Mouse (Mus musculus) bone marrow, adult 2 months (tissue): ENCODE results near the gene Trim28. TPM values are rescaled to one million over a fixed set of nuclear protein-coding genes. Genes with fewer than 3 reads are reported as not detected.
"Not testable (repeated sequence)": the region's sequence is repeated elsewhere in the genome, so short reads cannot be mapped to it uniquely, and the experiment has no call there.

Source experiments
- H3K27ac ChIP-seq: fragments of 200-500 bp; 2 replicates; pipeline ENCODE4 v1.5.1; 2012; ENCODE audit warnings: low read depth, mild to moderate bottlenecking, control low read depth, inconsistent platforms, low read length; ENCODE audit not compliant: control insufficient read depth, poor library complexity, insufficient read depth
- H3K4me1 ChIP-seq: fragments of 200-500 bp; 2 replicates; pipeline ENCODE4 v1.6.1; 2011; ENCODE audit warnings: low read length; ENCODE audit not compliant: control insufficient read depth, insufficient read depth
- H3K4me3 ChIP-seq: fragments of 200-500 bp; replicated peaks from 2 replicates; pipeline ENCODE3; 2011; ENCODE audit warnings: mild to moderate bottlenecking, low read depth, low read length, control low read depth; ENCODE audit not compliant: control insufficient read depth
- CTCF ChIP-seq: fragments of 200-500 bp; IDR thresholded peaks from 2 replicates; pipeline ENCODE4 v1.5.1; 2011; ENCODE audit warnings: low read length, control low read depth; ENCODE audit not compliant: control insufficient read depth, insufficient read depth
- POLR2A ChIP-seq: fragments of 200-500 bp; IDR thresholded peaks from 2 replicates; pipeline ENCODE4 v1.6.1; 2011; ENCODE audit warnings: low read depth, mild to moderate bottlenecking, control low read depth, low read length, borderline replicate concordance; ENCODE audit not compliant: control insufficient read depth
- WGBS: fragments of 180-500 bp; shearing (Covaris S2); methylation state at CpG from one replicate; pipeline ENCODE4 v1.1.7; 2018; 5-methylcytosine and 5-hydroxymethylcytosine counted together
- polyA plus RNA-seq: library from polyadenylated mRNA; stranded (reverse); fragments of >200 nt; gene quantifications from 2 replicates; pipeline ENCODE4 v1.2.4, GENCODE M21; 2011; ENCODE audit warnings: low replicate concordance; ENCODE audit not compliant: missing spikeins, insufficient read depth, insufficient read length

Trim28 gene
- polyA plus RNA-seq, 1 experiment, result 286 TPM

DNA sequence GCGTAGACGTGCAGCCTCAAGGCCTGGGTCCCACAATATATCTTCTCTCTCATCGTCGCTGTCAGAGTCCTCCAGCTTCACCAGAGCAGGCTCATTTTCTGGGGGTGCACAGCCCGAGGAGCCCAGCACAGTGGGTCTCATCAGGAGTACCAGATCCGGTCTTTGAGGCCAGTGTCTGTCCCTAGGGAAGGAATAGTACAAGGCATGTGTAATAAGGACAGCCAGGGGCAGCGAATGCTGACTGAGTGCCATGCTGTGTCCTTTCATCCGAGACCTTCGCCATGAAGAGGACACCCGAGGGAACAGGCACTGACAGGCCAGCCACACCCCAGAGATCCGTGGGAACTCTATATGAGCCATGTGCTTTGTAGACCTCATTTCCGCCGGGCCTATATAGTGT is 54.1 kb downstream of the Trim28 start:
- WGBS, result 89% methylated on average over 13 of the region's 13 CpGs

DNA sequence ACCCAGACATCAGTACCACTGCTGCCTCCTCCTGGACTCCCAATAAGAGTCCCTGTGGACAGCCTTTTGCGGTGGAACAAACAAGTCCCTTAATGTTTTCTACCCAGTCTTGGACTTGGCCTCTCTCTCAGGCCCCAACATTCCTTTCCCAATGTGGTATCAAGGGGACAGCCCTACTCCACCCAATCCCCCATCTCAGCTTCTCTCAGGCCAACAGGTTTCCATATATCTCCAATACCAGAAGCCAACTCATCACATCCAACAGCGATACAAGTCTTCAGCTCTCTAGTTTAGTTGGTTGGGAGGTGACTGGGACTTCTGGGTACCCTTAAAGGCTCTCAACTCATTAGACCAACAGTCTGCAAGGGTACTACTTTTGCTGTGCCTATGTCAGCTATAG is 54.6 kb downstream of the Trim28 start:
- TF ChIP-seq CTCF (no peak), POLR2A (no peak)
- 93% methylated on average over 2 of the region's 2 CpGs for WGBS
- Histone ChIP-seq H3K27ac (no peak overlapping the region), H3K4me3 (no peak overlapping the region), H3K4me1 (no peaks in the 10 kb centered on the region)

More for the DNA sequence above, 54.1 kb downstream of the Trim28 start:
- Histone ChIP-seq H3K4me1 (no peaks in the 10 kb centered on the region), H3K27ac (no peak overlapping the region), H3K4me3 (no peak overlapping the region)
- TF ChIP-seq POLR2A, result no peak
- no peak for TF ChIP-seq CTCF

DNA sequence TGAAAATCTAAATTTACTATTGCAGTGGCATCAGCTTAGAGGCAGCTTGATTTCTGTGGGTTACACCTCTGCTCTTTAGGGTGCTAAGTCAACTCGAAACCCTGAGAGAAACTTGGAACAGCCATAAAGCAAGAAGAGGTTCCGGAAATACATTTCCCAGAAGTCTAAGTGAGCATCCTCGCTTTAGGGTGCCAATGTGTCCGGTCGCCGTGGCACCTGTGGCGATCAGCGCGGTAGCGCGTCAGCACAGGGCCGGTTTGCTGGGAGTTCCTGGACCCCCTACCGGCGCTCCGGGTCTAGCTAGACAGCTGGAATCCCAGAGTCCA is 55.0 kb downstream of the Trim28 start:
- Histone ChIP-seq H3K4me1 (no peaks in the 10 kb centered on the region), H3K4me3 (peak overlapping the region; percentile 83), H3K27ac (peak overlapping the region; percentile 5; the same call in 1 of the 2 replicates)
- 4% methylated on average over 15 of the region's 15 CpGs for WGBS
- TF ChIP-seq POLR2A, result no peak
- TF ChIP-seq CTCF, result no peak

DNA sequence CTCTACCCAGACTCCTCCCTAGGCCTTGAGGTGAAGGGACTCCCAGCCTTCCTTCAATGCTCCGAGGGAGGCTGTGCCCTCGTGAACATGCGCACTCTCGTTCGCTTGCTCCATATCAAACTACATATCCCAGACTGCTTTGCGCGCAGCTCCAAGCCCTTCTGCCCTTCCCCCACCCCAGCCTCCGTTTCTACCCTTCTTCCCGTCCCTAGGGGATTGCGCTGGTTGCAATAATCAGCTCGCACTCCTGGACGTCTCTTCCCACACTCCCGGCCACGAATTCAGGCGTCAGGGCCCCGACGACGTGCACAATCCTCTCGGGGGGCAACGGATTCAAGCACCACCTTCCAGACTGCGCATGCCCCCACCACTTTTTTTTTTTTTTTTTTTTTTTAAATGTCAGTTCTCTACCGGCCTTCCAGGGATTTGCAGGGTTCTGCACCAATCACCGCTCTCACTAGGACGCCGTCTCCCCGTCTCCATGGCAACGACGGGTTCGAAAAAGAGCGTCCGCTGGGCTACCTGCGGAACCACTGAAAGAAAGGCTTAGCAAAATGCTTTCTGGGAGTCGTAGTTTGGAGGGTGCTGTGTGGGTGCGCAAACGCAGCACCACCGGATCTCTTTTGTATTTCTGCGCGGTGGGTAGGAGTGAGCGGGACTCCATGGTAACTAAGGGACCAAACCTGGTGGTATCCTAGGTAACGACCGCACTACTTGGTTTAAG is 55.5 kb downstream of the Trim28 start, which contains the start of gene Mzf1:
Gene Mzf1 (minus strand): TSS at position 478 of the 724 bp plus-strand sequence.
- WGBS, result under 1% methylated on average over 41 of the region's 41 CpGs
- 0 out of 2 replicates have a peak, but pooled peaks have one; percentile 16 for TF ChIP-seq POLR2A
- no peak for TF ChIP-seq CTCF
- H3K27ac ChIP-seq, result peak within 1 kb of the TSS; percentile 48

DNA sequence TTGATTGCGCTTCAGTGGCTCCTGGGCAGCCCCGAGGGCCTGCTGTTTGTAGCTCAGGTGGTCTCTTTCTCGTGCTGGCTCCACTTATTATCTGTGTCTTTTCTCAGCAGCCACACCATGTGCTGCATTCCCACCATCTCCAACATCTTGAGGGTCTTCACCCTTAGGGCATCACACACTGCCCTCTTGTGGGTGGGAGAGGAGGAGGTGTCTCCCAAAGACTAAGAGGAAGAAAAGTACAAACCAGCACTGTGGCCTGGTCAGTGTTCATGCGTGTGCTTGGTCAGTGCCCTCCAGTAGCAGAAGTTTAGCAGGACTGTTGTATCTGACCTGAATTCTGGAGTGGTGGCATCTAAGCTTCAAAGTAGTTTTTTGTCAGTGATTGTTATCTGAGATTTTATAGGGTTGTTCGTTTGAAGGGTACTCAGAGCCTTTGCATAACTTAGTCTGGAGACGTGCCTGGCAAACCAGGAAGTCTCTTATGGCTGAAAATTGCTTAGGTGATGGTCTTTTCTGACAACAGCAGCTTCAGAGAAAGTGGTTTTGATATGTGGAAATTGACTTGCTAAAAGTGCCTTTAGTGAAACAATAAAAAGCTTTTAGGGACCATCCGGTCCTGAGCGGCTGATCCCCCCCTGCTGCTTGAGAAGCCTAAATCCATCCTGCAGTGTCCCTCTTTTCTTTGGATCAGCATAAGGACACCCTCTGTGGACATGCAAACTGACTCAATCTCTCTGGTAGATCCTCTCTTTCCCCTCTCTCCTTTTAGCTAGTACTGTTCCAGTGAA is 58.2 kb downstream of the Trim28 start:
- WGBS, result 67% methylated on average over 8 of the region's 8 CpGs
- no peak for TF ChIP-seq POLR2A
- peak; percentile 35; the same call in 1 of the 2 replicates for TF ChIP-seq CTCF
- Histone ChIP-seq H3K4me1 (no peaks in the 10 kb centered on the region), H3K27ac (no peak overlapping the region), H3K4me3 (no peak overlapping the region)

More for the DNA sequence above, 55.5 kb downstream of the Trim28 start, which contains the start of gene Mzf1:
- no peaks in the 10 kb centered on the region for H3K4me1 ChIP-seq
- peak within 1 kb of the TSS; percentile 83 for H3K4me3 ChIP-seq

DNA sequence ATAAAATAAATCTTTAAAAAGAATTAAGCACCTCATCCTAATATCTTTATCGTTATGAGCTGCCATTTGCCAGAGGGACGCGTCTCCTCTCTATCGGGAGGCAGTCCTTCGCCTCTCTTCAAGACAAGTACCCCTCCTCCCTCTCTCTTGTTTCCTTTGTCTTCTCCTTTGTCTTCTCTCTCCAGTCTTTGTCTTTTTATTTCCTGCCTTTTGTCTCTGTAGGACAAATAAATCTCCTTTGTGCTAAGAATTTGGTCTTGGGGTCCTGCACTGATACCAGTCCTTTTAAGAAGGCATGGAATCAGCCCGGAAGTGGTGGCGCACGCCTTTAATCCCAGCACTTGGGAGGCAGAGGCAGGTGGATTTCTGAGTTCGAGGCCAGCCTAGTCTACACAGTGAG is 60.6 kb downstream of the Trim28 start:
- WGBS, result 78% methylated on average over 9 of the region's 9 CpGs
- TF ChIP-seq CTCF (no peak), POLR2A (no peak)
- Histone ChIP-seq H3K27ac (no peak overlapping the region), H3K4me3 (no peak overlapping the region), H3K4me1 (no peaks in the 10 kb centered on the region)

DNA sequence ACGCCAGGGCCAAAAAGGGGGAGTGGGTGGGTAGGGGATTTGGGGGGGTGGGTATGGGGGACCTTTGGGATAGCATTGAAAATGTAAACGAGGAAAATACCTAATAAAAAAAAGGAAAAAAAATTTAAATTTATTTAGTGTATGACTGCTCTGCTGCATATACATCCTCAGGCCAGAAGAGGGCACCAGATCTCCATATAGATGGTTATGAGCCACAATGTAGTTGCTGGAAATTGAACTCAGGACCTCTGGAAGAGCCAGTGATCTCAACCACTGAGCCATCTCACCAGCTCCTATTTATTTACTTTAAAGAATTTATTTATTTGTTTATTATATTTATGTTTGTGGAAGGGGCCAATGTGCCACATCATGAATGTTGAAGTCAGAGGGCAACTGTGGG is 64.5 kb downstream of the Trim28 start:
- 51% methylated on average over 2 of the region's 2 CpGs for whole genome bisulfite sequencing

DNA sequence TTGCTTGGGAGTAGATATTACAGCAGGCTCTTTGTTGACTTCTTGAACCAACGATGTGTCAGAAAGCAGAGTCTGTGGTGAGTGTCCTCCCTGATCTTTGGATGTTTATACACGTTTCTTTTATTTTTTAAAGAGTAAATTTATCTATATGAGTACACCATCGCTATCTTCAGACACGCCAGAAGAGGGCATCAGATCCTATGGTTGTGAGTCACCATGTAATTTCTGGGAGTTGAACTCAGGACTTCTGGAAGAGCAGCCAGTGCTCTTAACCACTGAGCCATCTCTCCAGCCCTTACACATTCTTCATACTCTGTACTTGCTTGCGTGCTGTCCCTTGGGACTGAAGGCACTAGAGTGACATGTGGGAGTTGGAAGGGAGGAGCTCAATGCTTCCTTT is 73.4 kb downstream of the Trim28 start:
- Histone ChIP-seq H3K4me3 (no peak overlapping the region), H3K4me1 (no peaks in the 10 kb centered on the region), H3K27ac (no peak overlapping the region)
- TF ChIP-seq POLR2A, result no peak
- TF ChIP-seq CTCF, result no peak
- WGBS, result 60% methylated on average over 5 of the region's 5 CpGs

More for the DNA sequence above, 64.5 kb downstream of the Trim28 start:
- not testable (repeated sequence) for H3K4me3 ChIP-seq, H3K4me1 ChIP-seq, H3K27ac ChIP-seq

Other genes with a start within 250 kb of the Trim28 start
- gene Zscan18, start 195.5 kb upstream of the Trim28 start, polyA plus RNA-seq, result 0.27 and 1.2 TPM in 2 replicates
- 3.4 and 11.5 TPM in 2 replicates for gene Zfp329, start 180.3 kb upstream of the Trim28 start, polyA plus RNA-seq
- gene Zfp110, start 164.4 kb upstream of the Trim28 start, polyA plus RNA-seq, result 14.6 and 24.9 TPM in 2 replicates
- gene Zfp128, start 117.9 kb upstream of the Trim28 start, polyA plus RNA-seq, result 0.65 TPM in 1 of 2 replicates, not detected in the other
- 2.3 and 2.6 TPM in 2 replicates for gene Zscan22, start 101.3 kb upstream of the Trim28 start, polyA plus RNA-seq
- 895 and 1,171 TPM in 2 replicates for gene Rps5, start 76.8 kb upstream of the Trim28 start, polyA plus RNA-seq
- 0.47 and 0.74 TPM in 2 replicates for gene Rnf225, start 71.7 kb upstream of the Trim28 start, polyA plus RNA-seq
- gene Zfp324, start 33.3 kb upstream of the Trim28 start, polyA plus RNA-seq, result 0.70 and 0.80 TPM in 2 replicates
- gene Zfp446, start 21.3 kb upstream of the Trim28 start, polyA plus RNA-seq, result 2.3 and 4.4 TPM in 2 replicates
- 1.7 and 2.2 TPM in 2 replicates for gene Slc27a5, start 922 bp upstream of the Trim28 start, polyA plus RNA-seq
- 9.6 and 10.0 TPM in 2 replicates for gene Zbtb45, start 10.9 kb downstream of the Trim28 start, polyA plus RNA-seq
- gene Chmp2a, start 35.7 kb downstream of the Trim28 start, polyA plus RNA-seq, result 123 and 183 TPM in 2 replicates
- 132 and 135 TPM in 2 replicates for gene Ube2m, start 39.2 kb downstream of the Trim28 start, polyA plus RNA-seq
- 0.83 and 4.1 TPM in 2 replicates for gene Mzf1, start 55.6 kb downstream of the Trim28 start, polyA plus RNA-seq
- gene Vmn1r85, start 96.1 kb downstream of the Trim28 start, polyA plus RNA-seq, result 0.55 and 0.77 TPM in 2 replicates
- not detected in 2 replicates for gene Vmn1r86, start 120.8 kb downstream of the Trim28 start, polyA plus RNA-seq
- gene Vmn1r87, start 141.0 kb downstream of the Trim28 start, polyA plus RNA-seq, result not detected in 2 replicates
- gene Vmn1r88, start 160.5 kb downstream of the Trim28 start, polyA plus RNA-seq, result 0.31 and 1.7 TPM in 2 replicates
- gene Vmn1r89, start 213.9 kb downstream of the Trim28 start, polyA plus RNA-seq, result not detected in 2 replicates